Mouse (Mus musculus) erythroblast, embryonic 14.5 days (primary cell): Measurements from ENCODE around the gene Kcna6. TPM values are rescaled to one million over a fixed set of nuclear protein-coding genes. Genes with fewer than 3 reads are reported as not detected.

Source experiments
- H3K27me3 ChIP-seq: 2 replicates; pipeline ENCODE4 v1.6.1; 2012; ENCODE audit warnings: inconsistent platforms; ENCODE audit not compliant: control insufficient read depth
- H3K36me3 ChIP-seq: 2 replicates; pipeline ENCODE4 v1.6.1; 2012; ENCODE audit warnings: mild to moderate bottlenecking, inconsistent platforms; ENCODE audit not compliant: control insufficient read depth
- H3K4me1 ChIP-seq: 2 replicates; pipeline ENCODE4 v1.6.1; 2012; ENCODE audit warnings: inconsistent platforms; ENCODE audit not compliant: control insufficient read depth
- H3K4me3 ChIP-seq: replicated peaks from 2 replicates; pipeline ENCODE3; 2012; ENCODE audit warnings: moderate library complexity, mild to moderate bottlenecking, inconsistent platforms
- H3K9me3 ChIP-seq: 2 replicates; pipeline ENCODE4 v1.6.1; 2012; ENCODE audit warnings: low read length, inconsistent platforms, mixed read lengths; ENCODE audit not compliant: control insufficient read depth
- GATA1 ChIP-seq: IDR thresholded peaks from 2 replicates; pipeline ENCODE4 v1.6.1; 2012; ENCODE audit warnings: low read length, inconsistent platforms, mixed read lengths
- TAL1 ChIP-seq: IDR thresholded peaks from 3 replicates; pipeline ENCODE4 v1.6.1; 2012; ENCODE audit warnings: low read length, inconsistent platforms, mixed read lengths
- polyA plus RNA-seq: library from polyadenylated mRNA; stranded (reverse); fragments of >175 nt; gene quantifications from 2 replicates; pipeline ENCODE4 v1.2.3, GENCODE M21; 2012

Kcna6 gene
- polyA plus RNA-seq, 1 experiment: not detected

DNA sequence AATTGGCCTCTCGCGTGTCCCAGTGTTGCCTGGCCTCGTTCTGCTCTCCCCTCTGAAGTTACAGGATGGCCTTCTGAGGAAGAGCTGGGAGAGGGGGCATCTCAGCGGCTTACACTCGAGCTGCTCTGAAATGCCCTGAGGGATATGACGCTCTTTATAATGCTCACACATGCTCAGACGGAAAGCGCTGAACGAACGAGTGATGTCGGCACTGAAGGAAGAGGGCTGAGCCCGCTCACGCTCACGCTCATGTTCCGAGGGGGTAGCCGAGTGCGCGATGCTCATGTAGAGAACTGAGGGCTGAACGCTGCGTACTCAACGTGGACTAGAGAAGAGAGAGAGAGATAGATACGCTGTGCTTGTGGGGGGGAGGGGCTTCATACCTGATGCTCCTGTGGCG, 39.3 kb downstream of the Kcna6 start:
- no peak overlapping the region for H3K4me3 ChIP-seq
- no peaks in the 10 kb centered on the region for H3K36me3 ChIP-seq
- H3K9me3 ChIP-seq: no peaks in the 10 kb centered on the region
- TF ChIP-seq TAL1 (no peak), GATA1 (no peak)
- H3K27me3 ChIP-seq: peaks cover 4% of the 10 kb centered on the region; the same call in 1 of the 2 replicates
- no peaks in the 10 kb centered on the region for H3K4me1 ChIP-seq

DNA sequence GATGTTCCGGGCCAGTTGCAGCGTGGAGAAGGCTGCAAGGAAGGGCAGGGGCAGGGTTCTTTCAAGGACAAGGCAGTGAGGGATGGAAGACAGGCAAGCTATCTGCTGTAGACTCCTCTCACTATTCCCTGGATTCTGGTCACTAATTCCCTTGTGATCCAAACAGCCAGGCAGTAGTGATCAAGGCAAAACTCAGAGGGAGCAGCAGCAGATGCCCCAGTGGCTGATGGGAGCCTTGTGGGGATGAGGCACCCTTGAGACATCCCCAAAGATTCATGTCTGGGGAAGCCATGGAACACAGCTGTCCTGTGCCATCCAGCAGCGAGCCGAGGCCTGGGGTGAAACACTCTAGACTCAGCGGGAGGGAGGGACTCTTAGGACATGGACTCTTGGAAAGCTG, 40.5 kb downstream of the Kcna6 start:
- H3K4me1 ChIP-seq: no peaks in the 10 kb centered on the region
- H3K9me3 ChIP-seq: no peaks in the 10 kb centered on the region
- H3K4me3 ChIP-seq: no peak overlapping the region
- peaks cover 4% of the 10 kb centered on the region; the same call in 1 of the 2 replicates for H3K27me3 ChIP-seq
- H3K36me3 ChIP-seq: no peaks in the 10 kb centered on the region
- TF ChIP-seq GATA1: no peak
- TF ChIP-seq TAL1: no peak

- Histone ChIP-seq H3K36me3 (no peaks in the 10 kb centered on the region), H3K4me3 (no peak overlapping the region), H3K9me3 (peaks cover 3% of the 10 kb centered on the region; the same call in 1 of the 2 replicates), H3K27me3 (no peaks in the 10 kb centered on the region), H3K4me1 (no peaks in the 10 kb centered on the region)
- no peak for TF ChIP-seq TAL1
- no peak for TF ChIP-seq GATA1
Observed at GRCm38 (mm10) chr6:126687120-126687519, 53.4 kb downstream of the Kcna6 start.

- Histone ChIP-seq H3K9me3 (peaks cover 3% of the 10 kb centered on the region; the same call in 1 of the 2 replicates), H3K27me3 (no peaks in the 10 kb centered on the region), H3K36me3 (no peaks in the 10 kb centered on the region), H3K4me1 (no peaks in the 10 kb centered on the region), H3K4me3 (no peak overlapping the region)
- TF ChIP-seq TAL1 (no peak), GATA1 (no peak)
Observed at GRCm38 (mm10) chr6:126685135-126685534, 55.3 kb downstream of the Kcna6 start.

- H3K4me1 ChIP-seq: no peaks in the 10 kb centered on the region
- no peaks in the 10 kb centered on the region for H3K9me3 ChIP-seq
- no peak overlapping the region for H3K4me3 ChIP-seq
- TF ChIP-seq TAL1 (no peak), GATA1 (no peak)
- H3K27me3 ChIP-seq: no peaks in the 10 kb centered on the region
- no peaks in the 10 kb centered on the region for H3K36me3 ChIP-seq
Observed at GRCm38 (mm10) chr6:126678961-126679360, 61.5 kb downstream of the Kcna6 start.

- TF ChIP-seq GATA1: no peak
- TF ChIP-seq TAL1: no peak
- no peaks in the 10 kb centered on the region for H3K9me3 ChIP-seq
- H3K36me3 ChIP-seq: no peaks in the 10 kb centered on the region
- H3K27me3 ChIP-seq: no peaks in the 10 kb centered on the region
- no peak overlapping the region for H3K4me3 ChIP-seq
- H3K4me1 ChIP-seq: no peaks in the 10 kb centered on the region
Observed at GRCm38 (mm10) chr6:126667001-126667400, 73.5 kb downstream of the Kcna6 start.

DNA sequence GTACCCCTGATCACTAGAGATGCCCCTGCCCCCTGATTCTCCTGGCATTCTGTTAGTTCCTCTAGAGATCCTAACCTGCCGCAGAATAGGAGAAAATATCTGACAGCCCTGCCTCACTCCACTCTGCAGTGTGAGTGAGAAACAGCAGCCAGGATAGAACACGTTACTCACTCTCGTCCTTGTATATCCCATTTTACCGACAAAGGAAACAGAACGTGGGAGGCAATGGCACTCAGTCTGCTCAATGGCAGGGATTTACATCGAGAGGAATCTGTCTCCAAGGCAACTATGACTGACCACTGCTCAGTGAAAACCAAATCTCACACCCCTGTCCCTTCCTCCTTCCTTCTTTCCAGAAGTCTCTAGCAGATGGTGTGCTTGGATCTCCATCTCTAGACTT, 74.4 kb downstream of the Kcna6 start:
- Histone ChIP-seq H3K9me3 (no peaks in the 10 kb centered on the region), H3K36me3 (no peaks in the 10 kb centered on the region), H3K4me3 (no peak overlapping the region), H3K4me1 (no peaks in the 10 kb centered on the region), H3K27me3 (no peaks in the 10 kb centered on the region)
- no peak for TF ChIP-seq TAL1
- TF ChIP-seq GATA1: no peak

DNA sequence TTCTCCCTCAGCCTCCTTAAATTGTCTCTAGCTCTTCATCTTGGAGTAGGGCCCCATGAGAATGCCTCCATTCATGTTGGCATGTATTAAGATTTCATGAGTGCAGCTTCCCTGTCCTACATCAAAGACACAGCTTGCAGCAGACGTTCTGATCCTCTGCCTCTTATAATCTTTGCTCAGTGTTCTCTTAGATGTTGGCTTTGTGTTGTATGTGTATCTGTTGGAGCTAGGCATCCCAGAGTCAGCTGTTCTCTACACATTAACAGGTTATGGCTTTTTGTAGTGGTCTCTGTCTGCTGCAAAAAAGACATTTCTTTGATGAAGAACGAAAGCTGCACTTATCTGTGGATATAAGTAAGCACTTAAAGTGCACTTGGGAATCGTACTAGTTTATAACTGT, 75.9 kb downstream of the Kcna6 start:
- no peaks in the 10 kb centered on the region for H3K27me3 ChIP-seq
- TF ChIP-seq GATA1 (no peak), TAL1 (no peak)
- H3K36me3 ChIP-seq: no peaks in the 10 kb centered on the region
- H3K9me3 ChIP-seq: no peaks in the 10 kb centered on the region
- H3K4me3 ChIP-seq: no peak overlapping the region
- H3K4me1 ChIP-seq: no peaks in the 10 kb centered on the region

Other genes with a start within 250 kb of the Kcna6 start
- not detected in 2 replicates for gene Kcna5, start 205.3 kb downstream of the Kcna6 start, polyA plus RNA-seq
- 0.01 TPM in 1 of 2 replicates, not detected in the other for gene Kcna1, start 94.3 kb downstream of the Kcna6 start, polyA plus RNA-seq
- gene Ndufa9, start 108.5 kb upstream of the Kcna6 start, polyA plus RNA-seq: 1.0 and 1.1 TPM in 2 replicates
- gene Akap3, start 112.4 kb upstream of the Kcna6 start, polyA plus RNA-seq: not detected in 2 replicates
- not detected in 2 replicates for gene Dyrk4, start 181.2 kb upstream of the Kcna6 start, polyA plus RNA-seq
- gene Rad51ap1, start 198.9 kb upstream of the Kcna6 start, polyA plus RNA-seq: 5.5 and 6.1 TPM in 2 replicates
- 0.33 and 0.91 TPM in 2 replicates for gene D6Wsu163e, start 199.3 kb upstream of the Kcna6 start, polyA plus RNA-seq